Mouse (Mus musculus): Measurements from ENCODE around the gene Ergic3. TPM values are rescaled to one million over a fixed set of nuclear protein-coding genes. Genes with fewer than 3 reads are reported as not detected.

Ergic3 gene
- polyA plus RNA-seq, 1 experiment from 2014 or later, result 178 TPM

- peaks cover 24% of the 10 kb centered on the region for H3K36me3 ChIP-seq (replicated peaks)
- DNase-seq (ENCODE audit: low spot score), result peak; percentile 40
- H3K27ac ChIP-seq (replicated peaks), result no peak overlapping the region
- 88% methylated on average over 4 of the region's 4 CpGs for WGBS
- H3K9me3 ChIP-seq, result peaks cover 5% of the 10 kb centered on the region; the same call in 1 of the 2 replicates
- H3K4me1 ChIP-seq, result peaks cover 14% of the 10 kb centered on the region
- no peaks in the 10 kb centered on the region for H3K27me3 ChIP-seq (replicated peaks; ENCODE audit: low read depth, poor library complexity, severe bottlenecking)
- no peak overlapping the region for H3K4me3 ChIP-seq
These were observed 2.5 kb upstream of the Ergic3 start for GRCm38 (mm10) chr2:156005393-156005792.

- H3K27me3 ChIP-seq (replicated peaks; ENCODE audit: low read depth, poor library complexity, severe bottlenecking), result no peaks in the 10 kb centered on the region
- no peak overlapping the region for H3K4me3 ChIP-seq
- no peaks in the 10 kb centered on the region for H3K4me1 ChIP-seq
- WGBS, result 92% methylated on average over 3 of the region's 3 CpGs
- no peak for DNase-seq (ENCODE audit: low spot score)
- peaks cover 69% of the 10 kb centered on the region for H3K36me3 ChIP-seq (replicated peaks)
- H3K9me3 ChIP-seq, result no peaks in the 10 kb centered on the region
- no peak overlapping the region for H3K27ac ChIP-seq (replicated peaks)
These were observed 10.3 kb downstream of the Ergic3 start for GRCm38 (mm10) chr2:156018106-156018505.

- WGBS, result 89% methylated on average over 8 of the region's 8 CpGs
- DNase-seq (ENCODE audit: low spot score), result no peak
- H3K4me3 ChIP-seq, result no peak overlapping the region
- peaks cover 38% of the 10 kb centered on the region for H3K36me3 ChIP-seq (replicated peaks)
- H3K9me3 ChIP-seq, result no peaks in the 10 kb centered on the region
- no peak overlapping the region for H3K27ac ChIP-seq (replicated peaks)
- H3K27me3 ChIP-seq (replicated peaks; ENCODE audit: low read depth, poor library complexity, severe bottlenecking), result no peaks in the 10 kb centered on the region
- H3K4me1 ChIP-seq, result no peaks in the 10 kb centered on the region
These were observed 13.4 kb downstream of the Ergic3 start for GRCm38 (mm10) chr2:156021219-156021618.

- no peaks in the 10 kb centered on the region for H3K9me3 ChIP-seq
- DNase-seq (ENCODE audit: low spot score), result no peak
- 85% methylated on average over 2 of the region's 2 CpGs for WGBS
- H3K4me1 ChIP-seq, result no peaks in the 10 kb centered on the region
- H3K27ac ChIP-seq (replicated peaks), result no peak overlapping the region
- no peak overlapping the region for H3K4me3 ChIP-seq
- H3K27me3 ChIP-seq (replicated peaks; ENCODE audit: low read depth, poor library complexity, severe bottlenecking), result no peaks in the 10 kb centered on the region
- peaks cover 33% of the 10 kb centered on the region for H3K36me3 ChIP-seq (replicated peaks)
These were observed 13.9 kb downstream of the Ergic3 start for GRCm38 (mm10) chr2:156021765-156022164.

GRCm38 (mm10) chr2:156025482-156025881 is 17.6 kb downstream of the Ergic3 start:
- Histone ChIP-seq H3K27ac (replicated peaks) (no peak overlapping the region), H3K4me1 (no peaks in the 10 kb centered on the region), H3K27me3 (replicated peaks; ENCODE audit: low read depth, poor library complexity, severe bottlenecking) (no peaks in the 10 kb centered on the region), H3K36me3 (replicated peaks) (no peaks in the 10 kb centered on the region), H3K4me3 (no peak overlapping the region), H3K9me3 (no peaks in the 10 kb centered on the region)
- DNase-seq (ENCODE audit: low spot score), result no peak

GRCm38 (mm10) chr2:156039390-156039789 is 31.5 kb downstream of the Ergic3 start:
- DNase-seq (ENCODE audit: low spot score), result no peak
- no peaks in the 10 kb centered on the region for H3K36me3 ChIP-seq (replicated peaks)
- 88% methylated on average over 3 of the region's 3 CpGs for WGBS
- no peaks in the 10 kb centered on the region for H3K4me1 ChIP-seq
- no peak overlapping the region for H3K4me3 ChIP-seq
- H3K9me3 ChIP-seq, result no peaks in the 10 kb centered on the region
- H3K27ac ChIP-seq (replicated peaks), result no peak overlapping the region
- H3K27me3 ChIP-seq (replicated peaks; ENCODE audit: low read depth, poor library complexity, severe bottlenecking), result 0 out of 2 replicates have a peak, but pooled peaks cover 5% of the 10 kb centered on the region

- Histone ChIP-seq H3K4me3 (no peak overlapping the region), H3K4me1 (peaks cover 3% of the 10 kb centered on the region), H3K27ac (replicated peaks) (no peak overlapping the region), H3K9me3 (no peaks in the 10 kb centered on the region), H3K36me3 (replicated peaks) (no peaks in the 10 kb centered on the region), H3K27me3 (replicated peaks; ENCODE audit: low read depth, poor library complexity, severe bottlenecking) (peaks cover 24% of the 10 kb centered on the region)
- no peak for DNase-seq (ENCODE audit: low spot score)
- WGBS, result 84% methylated on average over 8 of the region's 8 CpGs
These were observed 35.1 kb downstream of the Ergic3 start for GRCm38 (mm10) chr2:156042903-156043302.

GRCm38 (mm10) chr2:156047929-156048328 is 40.1 kb downstream of the Ergic3 start:
- no peaks in the 10 kb centered on the region for H3K36me3 ChIP-seq (replicated peaks)
- 5% methylated on average over 19 of the region's 19 CpGs for WGBS
- peak; percentile 33 for DNase-seq (ENCODE audit: low spot score)
- peak overlapping the region; percentile 39 for H3K4me3 ChIP-seq
- H3K9me3 ChIP-seq, result no peaks in the 10 kb centered on the region
- H3K4me1 ChIP-seq, result peaks cover 7% of the 10 kb centered on the region
- peaks cover 39% of the 10 kb centered on the region for H3K27me3 ChIP-seq (replicated peaks; ENCODE audit: low read depth, poor library complexity, severe bottlenecking)
- no peak overlapping the region for H3K27ac ChIP-seq (replicated peaks)

- Histone ChIP-seq H3K4me3 (no peak within 1 kb of the TSS), H3K36me3 (replicated peaks) (no peaks in the 10 kb centered on the region), H3K9me3 (no peaks in the 10 kb centered on the region), H3K27me3 (replicated peaks; ENCODE audit: low read depth, poor library complexity, severe bottlenecking) (peaks cover 17% of the 10 kb centered on the region), H3K27ac (replicated peaks) (no peak within 1 kb of the TSS), H3K4me1 (peaks cover 7% of the 10 kb centered on the region)
- WGBS, result 85% methylated on average over 9 of the region's 9 CpGs
- no peak for DNase-seq (ENCODE audit: low spot score)
These were observed 45.0 kb downstream of the Ergic3 start, which contains the start of gene Fer1l4 for GRCm38 (mm10) chr2:156052816-156053215. TSS of gene Fer1l4 (minus strand) at chr2:156052947.

GRCm38 (mm10) chr2:156065099-156066041 is 57.5 kb downstream of the Ergic3 start, which contains the start of gene Spag4:
TSS of gene Spag4 (plus strand) at chr2:156065175.
- under 1% methylated on average over 81 of the region's 81 CpGs for WGBS

GRCm38 (mm10) chr2:156066126-156066525 is 58.3 kb downstream of the Ergic3 start:
- 28% methylated on average over 10 of the region's 10 CpGs for WGBS
- peak overlapping the region; percentile 96 for H3K27ac ChIP-seq (replicated peaks)
- peaks cover 43% of the 10 kb centered on the region for H3K36me3 ChIP-seq (replicated peaks)

More at GRCm38 (mm10) chr2:156065099-156066041, 57.5 kb downstream of the Ergic3 start, which contains the start of gene Spag4:
- H3K27ac ChIP-seq (replicated peaks), result peak within 1 kb of the TSS; percentile 96
- no peaks in the 10 kb centered on the region for H3K27me3 ChIP-seq (replicated peaks; ENCODE audit: low read depth, poor library complexity, severe bottlenecking)
- H3K9me3 ChIP-seq, result no peaks in the 10 kb centered on the region
- peaks cover 36% of the 10 kb centered on the region for H3K36me3 ChIP-seq (replicated peaks)
- peak; percentile 92 for DNase-seq (ENCODE audit: low spot score)
- H3K4me1 ChIP-seq, result peaks cover 20% of the 10 kb centered on the region
- H3K4me3 ChIP-seq, result peak within 1 kb of the TSS; percentile 86

More at GRCm38 (mm10) chr2:156066126-156066525, 58.3 kb downstream of the Ergic3 start:
- DNase-seq (ENCODE audit: low spot score), result no peak
- peaks cover 20% of the 10 kb centered on the region for H3K4me1 ChIP-seq
- H3K27me3 ChIP-seq (replicated peaks; ENCODE audit: low read depth, poor library complexity, severe bottlenecking), result no peaks in the 10 kb centered on the region
- no peaks in the 10 kb centered on the region for H3K9me3 ChIP-seq
- peak overlapping the region; percentile 86 for H3K4me3 ChIP-seq
